Mouse (Mus musculus): ENCODE results near the gene D7Ertd443e. TPM values are rescaled to one million over a fixed set of nuclear protein-coding genes. Genes with fewer than 3 reads are reported as not detected.

Gene D7Ertd443e
- polyA plus RNA-seq, 1 experiment from 2014 or later, result not detected

DNA sequence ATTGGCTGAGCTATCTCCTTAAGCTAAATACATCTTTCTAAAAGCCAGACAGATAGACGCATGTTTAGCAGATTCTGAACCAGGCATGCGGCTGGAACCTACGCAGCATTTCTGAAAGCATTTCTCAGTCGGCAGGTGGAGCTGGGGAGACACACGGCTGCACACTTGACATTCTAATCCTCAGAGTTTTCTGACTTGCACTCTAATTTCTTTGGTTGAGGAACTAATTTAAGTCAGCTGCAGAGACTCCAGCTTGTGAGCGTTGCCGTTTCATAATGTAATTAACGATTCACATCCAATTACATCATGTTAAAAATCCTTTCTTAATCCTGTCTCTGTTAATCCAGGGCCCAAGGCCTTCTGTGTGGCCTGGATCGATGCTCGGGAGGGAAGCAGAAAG lies 64.5 kb downstream of the D7Ertd443e start:
- H3K27ac ChIP-seq (ENCODE audit: low read depth, low read length), result no peak overlapping the region
- no peaks in the 10 kb centered on the region for H3K27me3 ChIP-seq (ENCODE audit: control insufficient read depth, insufficient read depth, low read length)
- DNase-seq (ENCODE audit: low spot score) (no peak), ATAC-seq (replicated peaks; ENCODE audit: low FRiP score) (no peak)
- H3K36me3 ChIP-seq (ENCODE audit: control insufficient read depth, insufficient read depth, low read length), result no peaks in the 10 kb centered on the region
- no peak overlapping the region for H3K4me2 ChIP-seq (ENCODE audit: low read depth, low read length, severe bottlenecking)
- WGBS, result 51% methylated on average over 10 of the region's 10 CpGs
- H3K9ac ChIP-seq (ENCODE audit: low read length), result no peak overlapping the region
- H3K9me3 ChIP-seq (ENCODE audit: control insufficient read depth, low read length), result no peaks in the 10 kb centered on the region
- H3K4me1 ChIP-seq (replicated peaks; ENCODE audit: control insufficient read depth, insufficient read depth, low read length), result no peaks in the 10 kb centered on the region
- no peak overlapping the region for H3K4me3 ChIP-seq (ENCODE audit: low read depth, low read length)

DNA sequence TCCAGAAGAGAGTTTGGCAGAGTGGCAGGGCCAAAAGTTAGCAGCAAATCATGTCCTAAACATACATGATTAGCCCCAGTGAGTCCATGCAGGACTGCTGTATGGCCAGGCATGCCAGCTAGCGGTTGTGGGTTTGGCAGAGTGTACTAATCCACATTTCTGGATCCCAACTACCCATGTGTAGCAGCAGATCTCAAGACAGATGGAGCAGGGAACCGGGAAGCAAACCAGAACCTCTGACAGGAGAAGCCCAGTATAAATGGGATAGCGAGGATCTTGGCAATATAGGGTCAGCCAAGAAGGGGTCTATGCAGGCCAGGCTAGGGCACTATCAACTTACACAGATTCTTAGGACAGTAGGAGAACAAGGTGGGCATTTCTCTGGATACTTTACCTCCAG lies 83.4 kb downstream of the D7Ertd443e start:
- no peak for DNase-seq (ENCODE audit: low spot score)
- 87% methylated on average over 3 of the region's 3 CpGs for WGBS
- no peak for ATAC-seq (replicated peaks; ENCODE audit: low FRiP score)

GRCm38 (mm10) chr7:134301285-134301684 lies 84.2 kb downstream of the D7Ertd443e start:
- Histone ChIP-seq H3K27ac (ENCODE audit: low read depth, low read length) (no peak overlapping the region), H3K4me1 (replicated peaks; ENCODE audit: control insufficient read depth, insufficient read depth, low read length) (no peaks in the 10 kb centered on the region), H3K27me3 (ENCODE audit: control insufficient read depth, insufficient read depth, low read length) (no peaks in the 10 kb centered on the region), H3K4me3 (ENCODE audit: low read depth, low read length) (no peak overlapping the region), H3K9ac (ENCODE audit: low read length) (no peak overlapping the region), H3K4me2 (ENCODE audit: low read depth, low read length, severe bottlenecking) (no peak overlapping the region), H3K9me3 (ENCODE audit: control insufficient read depth, low read length) (no peaks in the 10 kb centered on the region), H3K36me3 (ENCODE audit: control insufficient read depth, insufficient read depth, low read length) (no peaks in the 10 kb centered on the region)
- ATAC-seq (replicated peaks; ENCODE audit: low FRiP score) (no peak), DNase-seq (ENCODE audit: low spot score) (peak; percentile 61)
- WGBS, result 49% methylated on average over 8 of the region's 8 CpGs

More for the DNA sequence above, 83.4 kb downstream of the D7Ertd443e start:
- Histone ChIP-seq H3K36me3 (ENCODE audit: control insufficient read depth, insufficient read depth, low read length) (no peaks in the 10 kb centered on the region), H3K4me2 (ENCODE audit: low read depth, low read length, severe bottlenecking) (no peak overlapping the region), H3K9me3 (ENCODE audit: control insufficient read depth, low read length) (no peaks in the 10 kb centered on the region), H3K4me3 (ENCODE audit: low read depth, low read length) (no peak overlapping the region), H3K27ac (ENCODE audit: low read depth, low read length) (no peak overlapping the region), H3K27me3 (ENCODE audit: control insufficient read depth, insufficient read depth, low read length) (no peaks in the 10 kb centered on the region), H3K9ac (ENCODE audit: low read length) (no peak overlapping the region), H3K4me1 (replicated peaks; ENCODE audit: control insufficient read depth, insufficient read depth, low read length) (no peaks in the 10 kb centered on the region)

- H3K27ac ChIP-seq (ENCODE audit: low read depth, low read length), result no peak overlapping the region
- H3K36me3 ChIP-seq (ENCODE audit: control insufficient read depth, insufficient read depth, low read length), result no peaks in the 10 kb centered on the region
- 88% methylated on average over 3 of the region's 3 CpGs for WGBS
- no peak overlapping the region for H3K4me2 ChIP-seq (ENCODE audit: low read depth, low read length, severe bottlenecking)
- no peaks in the 10 kb centered on the region for H3K9me3 ChIP-seq (ENCODE audit: control insufficient read depth, low read length)
- no peaks in the 10 kb centered on the region for H3K27me3 ChIP-seq (ENCODE audit: control insufficient read depth, insufficient read depth, low read length)
- no peak for DNase-seq (ENCODE audit: low spot score)
- ATAC-seq (replicated peaks; ENCODE audit: low FRiP score), result no peak
- H3K9ac ChIP-seq (ENCODE audit: low read length), result no peak overlapping the region
- no peak overlapping the region for H3K4me3 ChIP-seq (ENCODE audit: low read depth, low read length)
- no peaks in the 10 kb centered on the region for H3K4me1 ChIP-seq (replicated peaks; ENCODE audit: control insufficient read depth, insufficient read depth, low read length)
Observed at GRCm38 (mm10) chr7:134292750-134293149, 92.7 kb downstream of the D7Ertd443e start.

DNA sequence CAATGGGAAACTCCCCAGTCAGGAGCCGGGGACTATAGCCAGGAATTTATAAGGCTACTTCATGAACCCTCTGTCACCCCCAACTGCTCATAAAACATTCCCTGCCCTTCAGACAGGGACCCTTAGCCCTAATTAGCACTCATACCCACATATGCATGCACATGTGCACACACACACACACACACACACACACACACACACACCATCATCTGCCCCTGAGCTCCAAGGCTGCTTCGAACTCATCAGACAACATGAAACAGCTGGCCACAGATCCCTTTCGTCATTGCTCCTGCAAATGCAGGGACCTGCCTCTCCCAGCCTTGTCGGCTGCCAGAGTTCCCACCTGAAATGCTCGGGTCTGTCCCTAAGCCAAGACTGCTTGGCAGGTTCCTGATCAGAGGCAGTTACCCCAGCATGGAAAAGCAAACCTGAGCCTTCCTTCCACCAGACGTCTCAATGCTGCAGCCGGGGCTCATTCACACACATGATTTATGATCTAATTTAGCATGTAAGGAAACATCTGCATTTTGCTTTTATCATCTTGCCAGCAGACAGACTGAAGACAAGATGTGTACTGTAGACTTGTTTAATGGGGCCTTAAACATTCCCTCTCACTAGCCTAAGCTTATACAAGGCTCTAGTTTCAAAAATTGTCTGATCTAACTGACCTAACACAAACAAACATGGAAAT lies 95.7 kb downstream of the D7Ertd443e start:
- DNase-seq (ENCODE audit: low spot score) (no peak), ATAC-seq (replicated peaks; ENCODE audit: low FRiP score) (no peak)
- Histone ChIP-seq H3K4me1 (replicated peaks; ENCODE audit: control insufficient read depth, insufficient read depth, low read length) (no peaks in the 10 kb centered on the region), H3K4me2 (ENCODE audit: low read depth, low read length, severe bottlenecking) (no peak overlapping the region), H3K9me3 (ENCODE audit: control insufficient read depth, low read length) (no peaks in the 10 kb centered on the region), H3K27ac (ENCODE audit: low read depth, low read length) (no peak overlapping the region), H3K27me3 (ENCODE audit: control insufficient read depth, insufficient read depth, low read length) (no peaks in the 10 kb centered on the region), H3K9ac (ENCODE audit: low read length) (no peak overlapping the region), H3K4me3 (ENCODE audit: low read depth, low read length) (no peak overlapping the region), H3K36me3 (ENCODE audit: control insufficient read depth, insufficient read depth, low read length) (no peaks in the 10 kb centered on the region)
- WGBS, result 82% methylated on average over 7 of the region's 7 CpGs

DNA sequence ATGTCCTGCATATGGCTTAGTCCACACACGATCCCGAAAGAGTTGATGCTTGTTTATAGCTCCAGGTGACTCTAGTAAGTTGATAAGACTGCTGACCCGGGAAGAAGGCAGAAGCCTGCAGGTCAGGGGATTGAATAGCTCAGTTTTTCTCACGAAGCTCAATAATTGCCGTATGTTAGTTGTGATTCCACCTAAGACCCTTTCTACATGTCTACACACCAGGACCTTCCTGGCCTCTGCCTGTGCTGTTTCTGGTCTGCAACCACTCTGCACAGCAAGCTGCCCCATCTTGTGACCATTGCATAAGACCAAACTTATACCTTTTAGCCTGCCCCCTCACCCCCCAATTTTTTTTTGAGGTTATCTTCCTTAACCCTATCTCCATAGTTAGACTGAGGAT lies 96.3 kb downstream of the D7Ertd443e start:
- no peak overlapping the region for H3K9ac ChIP-seq (ENCODE audit: low read length)
- no peaks in the 10 kb centered on the region for H3K36me3 ChIP-seq (ENCODE audit: control insufficient read depth, insufficient read depth, low read length)
- H3K9me3 ChIP-seq (ENCODE audit: control insufficient read depth, low read length), result no peaks in the 10 kb centered on the region
- H3K4me1 ChIP-seq (replicated peaks; ENCODE audit: control insufficient read depth, insufficient read depth, low read length), result no peaks in the 10 kb centered on the region
- no peak overlapping the region for H3K27ac ChIP-seq (ENCODE audit: low read depth, low read length)
- H3K27me3 ChIP-seq (ENCODE audit: control insufficient read depth, insufficient read depth, low read length), result no peaks in the 10 kb centered on the region
- DNase-seq (ENCODE audit: low spot score), result no peak
- no peak overlapping the region for H3K4me3 ChIP-seq (ENCODE audit: low read depth, low read length)
- WGBS, result 89% methylated on average over 5 of the region's 5 CpGs
- H3K4me2 ChIP-seq (ENCODE audit: low read depth, low read length, severe bottlenecking), result no peak overlapping the region
- no peak for ATAC-seq (replicated peaks; ENCODE audit: low FRiP score)

DNA sequence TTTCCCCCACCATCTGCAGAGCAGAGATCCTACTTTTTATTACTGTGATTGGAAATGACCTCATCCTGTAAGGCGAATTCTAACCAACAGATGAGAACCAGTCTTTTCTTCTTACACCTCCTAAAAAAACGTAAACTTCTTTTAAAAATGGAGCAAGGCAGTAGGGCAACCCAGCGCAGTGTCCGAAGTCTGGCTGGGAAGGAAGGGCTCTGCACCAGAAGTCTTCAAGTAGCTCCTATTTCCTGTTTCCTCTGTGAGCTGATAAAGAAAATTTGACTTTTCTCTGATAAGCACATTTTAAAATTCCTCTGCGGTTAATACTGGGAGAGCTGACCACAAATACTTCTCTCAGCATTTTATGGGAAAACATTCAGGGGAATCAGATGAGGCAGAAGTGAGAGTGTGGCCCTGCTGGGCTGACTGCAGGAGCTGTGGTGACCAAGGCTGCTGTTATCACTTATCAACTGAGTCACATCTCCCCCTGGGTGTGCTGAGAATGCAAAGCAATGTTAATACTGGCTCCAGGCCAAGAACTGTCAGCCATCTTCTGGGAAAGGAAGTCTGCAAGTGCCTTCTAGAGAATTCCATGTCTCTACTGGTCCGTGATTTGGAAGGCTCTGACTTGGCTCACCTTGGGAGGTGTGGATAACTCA lies 97.8 kb downstream of the D7Ertd443e start:
- H3K4me2 ChIP-seq (ENCODE audit: low read depth, low read length, severe bottlenecking), result no peak overlapping the region
- no peaks in the 10 kb centered on the region for H3K36me3 ChIP-seq (ENCODE audit: control insufficient read depth, insufficient read depth, low read length)
- no peak for DNase-seq (ENCODE audit: low spot score)
- H3K9me3 ChIP-seq (ENCODE audit: control insufficient read depth, low read length), result no peaks in the 10 kb centered on the region
- ATAC-seq (replicated peaks; ENCODE audit: low FRiP score), result no peak
- 81% methylated on average over 6 of the region's 6 CpGs for WGBS
- H3K4me1 ChIP-seq (replicated peaks; ENCODE audit: control insufficient read depth, insufficient read depth, low read length), result no peaks in the 10 kb centered on the region
- H3K9ac ChIP-seq (ENCODE audit: low read length), result no peak overlapping the region
- no peak overlapping the region for H3K4me3 ChIP-seq (ENCODE audit: low read depth, low read length)
- no peaks in the 10 kb centered on the region for H3K27me3 ChIP-seq (ENCODE audit: control insufficient read depth, insufficient read depth, low read length)
- no peak overlapping the region for H3K27ac ChIP-seq (ENCODE audit: low read depth, low read length)

DNA sequence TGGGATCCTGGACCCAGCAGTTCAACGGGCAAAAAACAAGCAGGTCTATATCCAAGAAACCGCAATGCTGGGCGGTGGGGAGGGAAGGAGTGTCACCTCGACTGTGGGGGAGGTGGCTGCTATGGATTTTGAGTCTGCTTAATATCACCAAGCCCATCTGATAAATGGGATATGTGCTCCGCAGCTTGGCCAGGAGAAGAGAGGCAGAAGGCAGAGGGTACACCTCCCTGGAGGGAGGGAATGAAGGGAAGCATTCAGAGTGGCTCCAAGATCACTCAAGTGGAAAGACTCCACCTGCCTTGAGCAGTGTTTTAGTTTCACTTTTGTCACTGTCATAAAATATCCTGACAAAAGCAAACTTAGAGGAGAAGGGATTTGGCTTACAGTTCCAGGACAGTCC lies 112.5 kb downstream of the D7Ertd443e start:
- Histone ChIP-seq H3K4me3 (ENCODE audit: low read depth, low read length) (no peak overlapping the region), H3K36me3 (ENCODE audit: control insufficient read depth, insufficient read depth, low read length) (no peaks in the 10 kb centered on the region), H3K27me3 (ENCODE audit: control insufficient read depth, insufficient read depth, low read length) (no peaks in the 10 kb centered on the region), H3K9me3 (ENCODE audit: control insufficient read depth, low read length) (no peaks in the 10 kb centered on the region), H3K9ac (ENCODE audit: low read length) (no peak overlapping the region), H3K27ac (ENCODE audit: low read depth, low read length) (no peak overlapping the region), H3K4me1 (replicated peaks; ENCODE audit: control insufficient read depth, insufficient read depth, low read length) (no peaks in the 10 kb centered on the region), H3K4me2 (ENCODE audit: low read depth, low read length, severe bottlenecking) (no peak overlapping the region)
- whole genome bisulfite sequencing, result 87% methylated on average over 5 of the region's 5 CpGs
- ATAC-seq (replicated peaks; ENCODE audit: low FRiP score) (no peak), DNase-seq (ENCODE audit: low spot score) (no peak)

GRCm38 (mm10) chr7:134272421-134272820 lies 113.0 kb downstream of the D7Ertd443e start:
- Histone ChIP-seq H3K9me3 (ENCODE audit: control insufficient read depth, low read length) (no peaks in the 10 kb centered on the region), H3K4me2 (ENCODE audit: low read depth, low read length, severe bottlenecking) (no peak overlapping the region), H3K9ac (ENCODE audit: low read length) (no peak overlapping the region), H3K27me3 (ENCODE audit: control insufficient read depth, insufficient read depth, low read length) (no peaks in the 10 kb centered on the region), H3K4me3 (ENCODE audit: low read depth, low read length) (no peak overlapping the region), H3K4me1 (replicated peaks; ENCODE audit: control insufficient read depth, insufficient read depth, low read length) (no peaks in the 10 kb centered on the region), H3K36me3 (ENCODE audit: control insufficient read depth, insufficient read depth, low read length) (no peaks in the 10 kb centered on the region), H3K27ac (ENCODE audit: low read depth, low read length) (no peak overlapping the region)
- ATAC-seq (replicated peaks; ENCODE audit: low FRiP score) (no peak), DNase-seq (ENCODE audit: low spot score) (no peak)
- WGBS, result 74% methylated on average over 4 of the region's 4 CpGs
